Mouse (Mus musculus) stomach, embryonic 15.5 days (tissue): ENCODE results near the gene Creb3l2. TPM values are rescaled to one million over a fixed set of nuclear protein-coding genes. Genes with fewer than 3 reads are reported as not detected.

ENCODE experiments used
- ATAC-seq: fragments of 200-750 bp; cut with Nextera tagmentation; 2 replicates; pipeline ENCODE4 v1.8.0; 2017; ENCODE audit warnings: low read depth, moderate number of reproducible peaks, moderate TSS enrichment; ENCODE audit not compliant: insufficient read depth, low FRiP score
- H3K27ac ChIP-seq: fragments of 300-500 bp; sonication (generic); 2 replicates; pipeline ENCODE4 v1.5.1; 2015; ENCODE audit warnings: mild to moderate bottlenecking, inconsistent platforms
- H3K27me3 ChIP-seq: fragments of 300-500 bp; sonication (generic); replicated peaks from 2 replicates; pipeline ENCODE4 v1.6.1; 2015; ENCODE audit warnings: inconsistent platforms
- H3K36me3 ChIP-seq: fragments of 300-500 bp; sonication (generic); 2 replicates; pipeline ENCODE4 v1.6.1; 2015; ENCODE audit warnings: inconsistent platforms
- H3K4me1 ChIP-seq: fragments of 300-500 bp; sonication (generic); 2 replicates; pipeline ENCODE4 v1.6.1; 2015; ENCODE audit warnings: inconsistent platforms
- H3K4me2 ChIP-seq: fragments of 300-500 bp; sonication (generic); 2 replicates; pipeline ENCODE4 v1.6.1; 2015; ENCODE audit warnings: mild to moderate bottlenecking, inconsistent platforms
- H3K4me3 ChIP-seq: fragments of 300-500 bp; sonication (generic); replicated peaks from 2 replicates; pipeline ENCODE4 v1.5.1; 2015; ENCODE audit warnings: inconsistent platforms
- H3K9ac ChIP-seq: fragments of 300-500 bp; sonication (generic); 2 replicates; pipeline ENCODE4 v1.6.1; 2015; ENCODE audit warnings: inconsistent platforms
- H3K9me3 ChIP-seq: fragments of 300-500 bp; sonication (generic); 2 replicates; pipeline ENCODE4 v1.6.1; 2016; ENCODE audit warnings: inconsistent platforms
- WGBS: fragments of 180-500 bp; shearing (Covaris S2); methylation state at CpG from one replicate; pipeline ENCODE4 v1.1.7; 2015; 5-methylcytosine and 5-hydroxymethylcytosine counted together
- polyA plus RNA-seq: library from polyadenylated mRNA; unstranded; fragments of >200 nt; fragmentation: Nextera tagmentation; extraction: Ambion mirVana; gene quantifications from 2 replicates; pipeline ENCODE4 v1.2.1, GENCODE M21; 2015

Gene Creb3l2
- polyA plus RNA-seq, 1 experiment from 2014 or later, result 18.1 TPM

- H3K36me3 ChIP-seq, result no peaks in the 10 kb centered on the region
- peak overlapping the region; percentile 80; the same call in 1 of the 2 replicates for H3K9ac ChIP-seq
- peaks cover 20% of the 10 kb centered on the region for H3K4me1 ChIP-seq
- ATAC-seq, result no peak
- H3K27me3 ChIP-seq, result no peaks in the 10 kb centered on the region
- no peaks in the 10 kb centered on the region for H3K9me3 ChIP-seq
- peak overlapping the region; percentile 86 for H3K4me3 ChIP-seq
- H3K27ac ChIP-seq, result peak overlapping the region; percentile 91
- H3K4me2 ChIP-seq, result peak overlapping the region; percentile 70
- WGBS, result 6% methylated on average over 12 of the region's 12 CpGs
Observed at GRCm38 (mm10) chr6:37440491-37441250, 1.3 kb downstream of the Creb3l2 start.

DNA sequence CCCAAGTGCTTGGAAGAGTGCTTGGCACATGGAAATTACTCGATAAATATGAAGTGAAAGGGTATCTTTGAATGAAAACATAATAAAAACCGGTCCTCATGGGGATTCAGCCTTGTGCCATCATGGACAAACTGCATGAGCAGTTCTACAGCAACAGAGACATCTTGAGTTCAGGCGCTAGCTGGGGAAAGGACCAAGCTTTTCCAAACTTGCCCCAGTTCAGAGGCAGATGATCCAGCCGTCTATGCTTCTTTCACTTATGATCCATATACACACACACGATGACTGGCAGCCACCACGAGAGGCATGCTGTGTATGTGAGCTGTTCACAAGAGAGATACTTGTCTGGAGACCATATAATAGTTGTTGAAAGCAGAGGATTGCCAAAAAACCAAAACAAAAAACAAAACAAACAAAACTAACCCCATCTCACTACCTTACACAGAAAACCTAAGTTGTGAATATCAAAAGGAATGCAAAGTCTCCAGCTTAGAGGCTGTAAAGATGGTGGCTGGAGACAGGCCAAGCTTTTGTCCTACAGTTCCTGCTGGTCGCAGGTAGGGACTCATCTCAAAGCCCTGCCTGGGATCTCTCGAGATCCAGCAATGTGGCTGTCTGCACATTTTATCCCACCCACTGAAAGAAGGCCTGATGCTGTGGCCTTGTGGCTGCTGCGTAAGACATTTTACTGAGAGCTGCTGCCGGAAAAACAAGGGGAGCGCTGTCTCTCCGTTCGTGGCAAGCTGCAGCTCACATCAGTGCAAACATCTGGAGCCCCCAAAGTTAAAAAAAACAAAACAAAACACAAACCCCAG is 2.1 kb downstream of the Creb3l2 start:
- Histone ChIP-seq H3K27me3 (no peaks in the 10 kb centered on the region), H3K4me3 (peak overlapping the region; percentile 86), H3K9me3 (no peaks in the 10 kb centered on the region), H3K36me3 (no peaks in the 10 kb centered on the region), H3K4me2 (peak overlapping the region; percentile 70), H3K4me1 (peaks cover 25% of the 10 kb centered on the region), H3K9ac (peak overlapping the region; percentile 80; the same call in 1 of the 2 replicates), H3K27ac (peak overlapping the region; percentile 91)
- ATAC-seq, result no peak
- 34% methylated on average over 13 of the region's 13 CpGs for WGBS

GRCm38 (mm10) chr6:37438510-37438909 is 3.4 kb downstream of the Creb3l2 start:
- H3K27me3 ChIP-seq, result no peaks in the 10 kb centered on the region
- no peaks in the 10 kb centered on the region for H3K36me3 ChIP-seq
- H3K4me2 ChIP-seq, result peak overlapping the region; percentile 42
- H3K4me3 ChIP-seq, result no peak overlapping the region
- no peaks in the 10 kb centered on the region for H3K9me3 ChIP-seq
- no peak overlapping the region for H3K9ac ChIP-seq
- ATAC-seq, result no peak
- 93% methylated on average over 3 of the region's 3 CpGs for WGBS
- H3K4me1 ChIP-seq, result peaks cover 31% of the 10 kb centered on the region
- H3K27ac ChIP-seq, result no peak overlapping the region

- H3K36me3 ChIP-seq, result no peaks in the 10 kb centered on the region
- H3K27me3 ChIP-seq, result no peaks in the 10 kb centered on the region
- H3K9ac ChIP-seq, result no peak overlapping the region
- WGBS, result 77% methylated on average over 13 of the region's 13 CpGs
- ATAC-seq, result no peak
- no peaks in the 10 kb centered on the region for H3K9me3 ChIP-seq
- H3K4me2 ChIP-seq, result no peak overlapping the region
- H3K4me3 ChIP-seq, result no peak overlapping the region
- H3K4me1 ChIP-seq, result peaks cover 39% of the 10 kb centered on the region
- no peak overlapping the region for H3K27ac ChIP-seq
Observed at GRCm38 (mm10) chr6:37437086-37437485, 4.9 kb downstream of the Creb3l2 start.

- Histone ChIP-seq H3K4me3 (no peak overlapping the region), H3K4me1 (peaks cover 54% of the 10 kb centered on the region), H3K36me3 (no peaks in the 10 kb centered on the region), H3K9ac (no peak overlapping the region), H3K27ac (peak overlapping the region; percentile 17; the same call in 1 of the 2 replicates), H3K27me3 (no peaks in the 10 kb centered on the region), H3K4me2 (no peak overlapping the region), H3K9me3 (no peaks in the 10 kb centered on the region)
- WGBS, result 56% methylated on average over 6 of the region's 6 CpGs
- no peak for ATAC-seq
Observed at GRCm38 (mm10) chr6:37435391-37435790, 6.6 kb downstream of the Creb3l2 start.

DNA sequence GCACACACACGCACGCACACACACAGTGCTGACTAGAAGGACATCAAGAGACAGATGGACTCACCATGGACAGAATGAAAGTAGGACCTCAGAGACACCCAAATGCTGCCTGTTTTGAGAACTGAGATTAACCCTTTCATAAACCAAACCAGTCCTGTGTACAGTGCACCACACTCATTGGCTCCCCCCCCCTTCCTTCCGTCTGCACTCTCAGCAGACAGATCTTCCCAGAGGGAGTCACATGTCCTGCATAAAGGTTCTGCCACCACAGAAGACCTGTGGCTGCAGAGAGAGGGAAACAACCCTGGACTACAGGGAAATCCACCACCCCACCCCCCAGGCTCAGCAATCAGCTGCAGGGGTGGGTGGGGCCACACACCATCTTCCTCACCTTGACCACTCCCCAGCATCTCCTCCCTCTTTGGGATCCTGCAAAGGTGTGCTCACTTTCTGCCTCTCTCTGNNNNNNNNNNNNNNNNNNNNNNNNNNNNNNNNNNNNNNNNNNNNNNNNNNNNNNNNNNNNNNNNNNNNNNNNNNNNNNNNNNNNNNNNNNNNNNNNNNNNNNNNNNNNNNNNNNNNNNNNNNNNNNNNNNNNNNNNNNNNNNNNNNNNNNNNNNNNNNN is 12.0 kb downstream of the Creb3l2 start:
- Histone ChIP-seq H3K4me1 (peaks cover 55% of the 10 kb centered on the region), H3K4me2 (peak overlapping the region; percentile 44), H3K4me3 (no peak overlapping the region), H3K9ac (no peak overlapping the region), H3K27me3 (no peaks in the 10 kb centered on the region), H3K27ac (peak overlapping the region; percentile 95), H3K9me3 (no peaks in the 10 kb centered on the region), H3K36me3 (no peaks in the 10 kb centered on the region; the same call in 1 of the 2 replicates)
- WGBS, result 82% methylated on average over 3 of the region's 3 CpGs
- ATAC-seq, result no peak

GRCm38 (mm10) chr6:37428947-37429346 is 13.0 kb downstream of the Creb3l2 start:
- Histone ChIP-seq H3K9me3 (no peaks in the 10 kb centered on the region), H3K36me3 (no peaks in the 10 kb centered on the region; the same call in 1 of the 2 replicates), H3K27ac (no peak overlapping the region), H3K4me2 (no peak overlapping the region), H3K27me3 (no peaks in the 10 kb centered on the region), H3K4me1 (peaks cover 59% of the 10 kb centered on the region), H3K4me3 (no peak overlapping the region), H3K9ac (no peak overlapping the region)
- WGBS, result 79% methylated on average over 8 of the region's 8 CpGs
- ATAC-seq, result no peak

GRCm38 (mm10) chr6:37428044-37428443 is 13.9 kb downstream of the Creb3l2 start:
- Histone ChIP-seq H3K9me3 (no peaks in the 10 kb centered on the region), H3K9ac (no peak overlapping the region), H3K36me3 (no peaks in the 10 kb centered on the region; the same call in 1 of the 2 replicates), H3K4me1 (peaks cover 58% of the 10 kb centered on the region), H3K27ac (peak overlapping the region; percentile 33), H3K27me3 (no peaks in the 10 kb centered on the region), H3K4me2 (peak overlapping the region; percentile 2; the same call in 1 of the 2 replicates), H3K4me3 (no peak overlapping the region)
- peak; percentile 32; the same call in 1 of the 2 replicates for ATAC-seq
- WGBS, result 56% methylated on average over 11 of the region's 11 CpGs

DNA sequence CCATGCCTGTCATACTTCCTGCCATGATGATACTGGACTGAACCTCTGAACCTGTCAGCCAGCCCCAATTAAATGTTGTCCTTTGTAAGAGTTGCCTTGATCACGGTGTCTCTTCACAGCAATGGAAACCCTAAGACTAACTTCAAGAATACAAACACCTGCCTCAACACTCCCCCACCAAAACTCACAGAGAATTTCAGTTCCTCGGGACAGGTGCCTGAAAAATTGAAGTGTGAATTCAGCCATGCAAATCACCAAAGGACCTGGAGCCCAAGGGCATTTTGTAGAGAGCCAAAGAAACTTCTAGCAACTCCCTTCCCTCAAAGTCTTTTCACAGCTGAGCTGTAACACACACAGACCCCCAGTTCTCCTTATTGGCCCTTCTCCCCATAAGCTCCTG is 15.3 kb downstream of the Creb3l2 start:
- H3K27ac ChIP-seq, result no peak overlapping the region
- no peak overlapping the region for H3K4me3 ChIP-seq
- ATAC-seq, result no peak
- no peak overlapping the region for H3K9ac ChIP-seq
- H3K4me1 ChIP-seq, result peaks cover 51% of the 10 kb centered on the region
- 90% methylated on average over 2 of the region's 2 CpGs for WGBS
- no peaks in the 10 kb centered on the region for H3K9me3 ChIP-seq
- H3K36me3 ChIP-seq, result no peaks in the 10 kb centered on the region; the same call in 1 of the 2 replicates
- no peak overlapping the region for H3K4me2 ChIP-seq
- no peaks in the 10 kb centered on the region for H3K27me3 ChIP-seq

GRCm38 (mm10) chr6:37425833-37426232 is 16.1 kb downstream of the Creb3l2 start:
- no peaks in the 10 kb centered on the region for H3K27me3 ChIP-seq
- WGBS, result 71% methylated on average over 3 of the region's 3 CpGs
- no peak overlapping the region for H3K27ac ChIP-seq
- no peaks in the 10 kb centered on the region for H3K9me3 ChIP-seq
- H3K4me1 ChIP-seq, result peaks cover 44% of the 10 kb centered on the region
- no peak overlapping the region for H3K4me3 ChIP-seq
- no peak for ATAC-seq
- H3K9ac ChIP-seq, result no peak overlapping the region
- no peak overlapping the region for H3K4me2 ChIP-seq
- H3K36me3 ChIP-seq, result no peaks in the 10 kb centered on the region; the same call in 1 of the 2 replicates

DNA sequence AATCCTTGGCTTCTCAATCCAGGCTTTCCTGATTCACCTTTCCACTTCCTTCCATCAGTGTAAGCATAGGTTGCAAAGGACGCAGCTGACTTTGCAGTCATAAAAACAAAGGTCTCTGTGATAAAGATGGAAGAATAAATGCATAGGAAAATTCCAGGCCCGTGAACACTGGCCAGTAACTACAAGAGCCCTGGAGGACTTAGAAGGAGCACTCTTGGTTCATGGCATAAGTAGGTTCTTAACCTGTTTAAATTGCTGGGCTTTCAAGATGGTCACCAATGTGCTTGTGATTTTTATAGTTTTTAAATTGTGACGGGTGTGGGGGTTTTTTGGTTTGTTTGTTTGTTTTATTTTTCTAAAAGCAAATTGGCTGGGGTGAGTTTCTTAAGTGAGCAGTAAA is 16.9 kb downstream of the Creb3l2 start:
- Histone ChIP-seq H3K27ac (no peak overlapping the region), H3K4me3 (no peak overlapping the region), H3K4me2 (no peak overlapping the region), H3K9ac (no peak overlapping the region), H3K36me3 (no peaks in the 10 kb centered on the region; the same call in 1 of the 2 replicates), H3K4me1 (peaks cover 40% of the 10 kb centered on the region), H3K27me3 (no peaks in the 10 kb centered on the region), H3K9me3 (no peaks in the 10 kb centered on the region)
- 88% methylated on average over 3 of the region's 3 CpGs for WGBS
- ATAC-seq, result no peak
